Mouse (Mus musculus) heart, embryonic 14.5 days (tissue): ENCODE results near the gene Atp6v1b1. TPM values are rescaled to one million over a fixed set of nuclear protein-coding genes. Genes with fewer than 3 reads are reported as not detected.
A peak's percentile ranks its signal among the peaks of the same experiment; 100 is the strongest.

ENCODE experiments used
- ATAC-seq: fragments of 200-750 bp; cut with Nextera tagmentation; 2 replicates; pipeline ENCODE4 v1.8.0; 2017; ENCODE audit warnings: low read depth, moderate TSS enrichment; ENCODE audit not compliant: insufficient number of reproducible peaks, insufficient read depth, low FRiP score
- H3K27ac ChIP-seq, 2 experiments: fragments of 200-500 bp in 1 of 2; fragments of 300-500 bp in 1 of 2; sonication (generic) in 1 of 2; replicated peaks in 1 of 2; 2 replicates each; pipeline ENCODE4 v1.5.1; 2012 to 2014; ENCODE audit warnings: low read depth in 2 of 2, low read length in 2 of 2, control low read depth in 1 of 2, mild to moderate bottlenecking in 1 of 2, mixed read lengths in 1 of 2; ENCODE audit not compliant: control insufficient read depth in 1 of 2, insufficient read depth in 1 of 2
- H3K27me3 ChIP-seq: fragments of 300-500 bp; sonication (generic); 2 replicates; pipeline ENCODE4 v1.6.1; 2014; ENCODE audit warnings: mild to moderate bottlenecking, low read length, control low read depth; ENCODE audit not compliant: control insufficient read depth, insufficient read depth
- H3K36me3 ChIP-seq: fragments of 300-500 bp; sonication (generic); 2 replicates; pipeline ENCODE4 v1.6.1; 2014; ENCODE audit warnings: mild to moderate bottlenecking, control low read depth, low read length, mixed read lengths; ENCODE audit not compliant: control insufficient read depth, insufficient read depth
- H3K4me1 ChIP-seq, 2 experiments: fragments of 200-500 bp in 1 of 2; fragments of 300-500 bp in 1 of 2; sonication (generic) in 1 of 2; 2 replicates each; pipeline ENCODE4 v1.6.1; 2012 to 2014; ENCODE audit warnings: low read length in 2 of 2, control low read depth in 1 of 2, mixed read lengths in 1 of 2; ENCODE audit not compliant: control insufficient read depth in 2 of 2, insufficient read depth in 2 of 2
- H3K4me2 ChIP-seq: fragments of 300-500 bp; sonication (generic); 2 replicates; pipeline ENCODE4 v1.6.1; 2014; ENCODE audit warnings: mild to moderate bottlenecking, low read length
- H3K4me3 ChIP-seq, 2 experiments: fragments of 200-500 bp in 1 of 2; fragments of 300-500 bp in 1 of 2; sonication (generic) in 1 of 2; 2 replicates each; pipeline ENCODE4 v1.5.1; 2012 to 2014; ENCODE audit warnings: low read length in 2 of 2, mild to moderate bottlenecking in 2 of 2, control low read depth in 1 of 2, low read depth in 1 of 2, moderate library complexity in 1 of 2; ENCODE audit not compliant: control insufficient read depth in 1 of 2, insufficient read depth in 1 of 2
- H3K9ac ChIP-seq: fragments of 300-500 bp; sonication (generic); 2 replicates; pipeline ENCODE4 v1.6.1; 2014; ENCODE audit warnings: mild to moderate bottlenecking, low read length
- H3K9me3 ChIP-seq: fragments of 300-500 bp; sonication (generic); 2 replicates; pipeline ENCODE4 v1.6.1; 2016; ENCODE audit warnings: low read length, control low read depth; ENCODE audit not compliant: control insufficient read depth
- WGBS: fragments of 180-500 bp; shearing (Covaris S2); extraction: QIAGEN DNeasy Blood & Tissue Kit; methylation state at CpG from one replicate; pipeline ENCODE4 v1.1.7; 2014; 5-methylcytosine and 5-hydroxymethylcytosine counted together
- polyA plus RNA-seq: library from polyadenylated mRNA; unstranded; fragments of >200 nt; fragmentation: Nextera tagmentation; extraction: Ambion mirVana; gene quantifications from 2 replicates; pipeline ENCODE4 v1.2.1, GENCODE M21; 2014

Atp6v1b1 gene
- polyA plus RNA-seq, 1 experiment from 2014 or later, result not detected

GRCm38 (mm10) chr6:83762880-83763431 lies 20.2 kb downstream of the Atp6v1b1 start:
- WGBS, result 1% methylated on average over 35 of the region's 35 CpGs
- Histone ChIP-seq H3K27ac (no peak overlapping the region), H3K36me3 (no peaks in the 10 kb centered on the region), H3K9ac (peak overlapping the region; percentile 62), H3K27me3 (peaks cover 49% of the 10 kb centered on the region), H3K4me2 (peak overlapping the region; percentile 83), H3K4me3 (peak overlapping the region; percentile 17 to 41), H3K9me3 (no peaks in the 10 kb centered on the region), H3K4me1 (peaks cover 13 to 18% of the 10 kb centered on the region in 2 experiments; a peak in 2 of 4 replicates)
- ATAC-seq, result no peak

- H3K4me2 ChIP-seq, result no peak overlapping the region
- H3K9ac ChIP-seq, result no peak overlapping the region
- peaks cover 37% of the 10 kb centered on the region for H3K36me3 ChIP-seq
- no peak overlapping the region for H3K4me3 ChIP-seq
- peaks cover 17% of the 10 kb centered on the region for H3K27me3 ChIP-seq
- no peaks in the 10 kb centered on the region for H3K9me3 ChIP-seq
- H3K4me1 ChIP-seq, result peaks cover 13 to 19% of the 10 kb centered on the region in 2 experiments; a peak in 2 of 4 replicates
- H3K27ac ChIP-seq, result peak overlapping the region in 1 of 2 experiments; percentile 11; a peak in 1 of 4 replicates
- no peak for ATAC-seq
- 28% methylated on average over 3 of the region's 3 CpGs for whole genome bisulfite sequencing
These were observed 24.2 kb downstream of the Atp6v1b1 start for GRCm38 (mm10) chr6:83766982-83767381.

GRCm38 (mm10) chr6:83768485-83768884 lies 25.7 kb downstream of the Atp6v1b1 start:
- Histone ChIP-seq H3K27me3 (peaks cover 7% of the 10 kb centered on the region), H3K4me2 (no peak overlapping the region), H3K4me3 (no peak overlapping the region), H3K4me1 (peaks cover 6 to 11% of the 10 kb centered on the region in 2 experiments; a peak in 2 of 4 replicates), H3K9ac (no peak overlapping the region), H3K27ac (no peak overlapping the region), H3K36me3 (peaks cover 52% of the 10 kb centered on the region), H3K9me3 (no peaks in the 10 kb centered on the region)
- 63% methylated on average over 5 of the region's 5 CpGs for WGBS
- no peak for ATAC-seq

GRCm38 (mm10) chr6:83774126-83774525 lies 31.3 kb downstream of the Atp6v1b1 start:
- H3K9ac ChIP-seq, result peak overlapping the region; percentile 81
- no peak for ATAC-seq
- H3K4me2 ChIP-seq, result peak overlapping the region; percentile 88

GRCm38 (mm10) chr6:83774781-83775563 lies 32.2 kb downstream of the Atp6v1b1 start:
- WGBS, result under 1% methylated on average over 14 of the region's 14 CpGs
- Histone ChIP-seq H3K4me3 (peak overlapping the region; percentile 63 to 78), H3K36me3 (peaks cover 34% of the 10 kb centered on the region), H3K9me3 (no peaks in the 10 kb centered on the region), H3K27me3 (no peaks in the 10 kb centered on the region), H3K27ac (peak overlapping the region; percentile 69 to 88), H3K4me1 (peaks cover 7 to 17% of the 10 kb centered on the region in 2 experiments; a peak in 3 of 4 replicates), H3K9ac (peak overlapping the region; percentile 81), H3K4me2 (peak overlapping the region; percentile 88)
- ATAC-seq, result no peak; the same call in 1 of the 2 replicates

More at GRCm38 (mm10) chr6:83774126-83774525, 31.3 kb downstream of the Atp6v1b1 start:
- Histone ChIP-seq H3K27ac (no peak overlapping the region), H3K36me3 (peaks cover 42% of the 10 kb centered on the region), H3K27me3 (no peaks in the 10 kb centered on the region), H3K9me3 (no peaks in the 10 kb centered on the region), H3K4me3 (peak overlapping the region in 1 of 2 experiments; percentile 63; a peak in 1 of 4 replicates), H3K4me1 (peaks cover 7 to 17% of the 10 kb centered on the region in 2 experiments; a peak in 3 of 4 replicates)
- 58% methylated on average over 9 of the region's 9 CpGs for WGBS

GRCm38 (mm10) chr6:83775638-83776293 lies 33.0 kb downstream of the Atp6v1b1 start, which contains the start of gene Tex261:
Gene Tex261 (minus strand): TSS chr6:83775813.
- Histone ChIP-seq H3K27me3 (no peaks in the 10 kb centered on the region), H3K4me2 (peak within 1 kb of the TSS; percentile 88), H3K27ac (peak within 1 kb of the TSS; percentile 88 to 93), H3K4me1 (peaks cover 7 to 17% of the 10 kb centered on the region in 2 experiments; a peak in 3 of 4 replicates), H3K9me3 (no peaks in the 10 kb centered on the region), H3K36me3 (peaks cover 27% of the 10 kb centered on the region), H3K9ac (peak within 1 kb of the TSS; percentile 81), H3K4me3 (peak within 1 kb of the TSS; percentile 63 to 78)
- WGBS, result 1% methylated on average over 36 of the region's 45 CpGs
- peak; percentile 92 for ATAC-seq

- Histone ChIP-seq H3K4me1 (peaks cover 7 to 17% of the 10 kb centered on the region in 2 experiments; a peak in 3 of 4 replicates), H3K4me3 (no peak overlapping the region), H3K36me3 (peaks cover 2% of the 10 kb centered on the region), H3K9ac (no peak overlapping the region), H3K27ac (no peak overlapping the region), H3K4me2 (no peak overlapping the region), H3K27me3 (no peaks in the 10 kb centered on the region), H3K9me3 (no peaks in the 10 kb centered on the region)
- ATAC-seq, result no peak
- WGBS, result 81% methylated on average over 7 of the region's 7 CpGs
These were observed 35.5 kb downstream of the Atp6v1b1 start for GRCm38 (mm10) chr6:83778306-83778705.
